Mouse (Mus musculus): ENCODE results near the gene Zscan22.
"Not testable (repeated sequence)": the region's sequence is repeated elsewhere in the genome, so short reads cannot be mapped to it uniquely, and the experiment has no call there.

The Zscan22 gene

DNA sequence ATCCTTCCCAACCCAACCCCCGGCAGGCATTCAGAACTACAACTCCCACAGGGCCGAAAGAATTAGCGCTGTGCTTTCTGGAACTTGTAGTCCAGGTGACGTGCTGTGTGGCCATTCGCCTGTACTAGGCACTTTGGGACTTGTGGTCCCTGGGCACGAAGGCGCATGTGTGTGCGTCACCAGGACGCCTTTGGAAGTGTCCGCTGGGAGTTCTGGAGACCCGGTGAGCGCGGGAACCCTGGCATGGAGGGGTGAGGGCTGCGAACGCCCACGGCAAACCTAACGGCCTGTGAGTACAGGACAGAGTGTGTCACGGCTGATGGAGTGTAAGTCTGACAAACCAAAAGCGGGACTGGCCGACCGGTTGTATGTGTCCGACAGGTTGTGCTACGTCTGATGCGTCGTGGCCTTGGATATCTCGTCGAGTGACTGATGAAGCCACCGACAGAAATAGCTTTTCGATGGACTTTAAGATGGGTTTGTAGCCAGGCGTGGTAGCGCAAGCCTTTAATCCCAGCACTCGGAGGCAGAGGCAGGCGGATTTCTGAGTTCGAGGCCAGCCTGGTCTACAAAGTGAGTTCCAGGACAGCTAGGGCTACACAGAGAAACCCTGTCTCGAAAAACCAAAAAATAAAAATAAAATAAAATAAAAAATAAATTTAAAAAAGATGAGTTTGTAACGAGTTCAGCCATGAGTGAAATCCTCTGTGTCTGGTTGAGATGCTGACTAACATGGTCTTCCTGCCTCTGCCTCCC lies at the start of gene Zscan22:
Gene Zscan22 (plus strand): TSS at position 161 of the 756 bp plus-strand sequence.
- CTCF ChIA-PET, result interaction anchor here (0.6 kb wide), 1 partner anchor 112 kb away, joined by 3 read pairs; the partner anchor contains the start of gene Zbtb45

DNA sequence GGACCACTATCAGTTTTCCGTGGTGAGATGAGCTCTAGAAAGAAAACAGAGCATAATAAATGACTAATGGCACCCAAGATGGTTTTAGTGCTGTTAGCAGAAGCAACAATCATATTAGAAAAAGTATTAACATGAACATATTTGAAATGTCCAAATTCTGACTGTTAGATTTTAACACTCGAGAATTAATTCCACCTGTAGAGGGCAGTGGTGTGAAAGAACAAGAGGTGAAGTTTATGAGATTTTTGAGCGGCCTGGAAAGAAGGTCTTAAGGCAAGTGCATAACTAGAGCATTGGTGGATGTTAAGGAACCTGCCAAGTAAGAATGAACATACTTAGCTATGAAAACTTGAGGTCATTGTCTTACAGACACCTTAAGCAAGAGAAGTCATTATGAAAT lies 23.3 kb upstream of the Zscan22 start:
- CTCF ChIA-PET, result no interaction called here

DNA sequence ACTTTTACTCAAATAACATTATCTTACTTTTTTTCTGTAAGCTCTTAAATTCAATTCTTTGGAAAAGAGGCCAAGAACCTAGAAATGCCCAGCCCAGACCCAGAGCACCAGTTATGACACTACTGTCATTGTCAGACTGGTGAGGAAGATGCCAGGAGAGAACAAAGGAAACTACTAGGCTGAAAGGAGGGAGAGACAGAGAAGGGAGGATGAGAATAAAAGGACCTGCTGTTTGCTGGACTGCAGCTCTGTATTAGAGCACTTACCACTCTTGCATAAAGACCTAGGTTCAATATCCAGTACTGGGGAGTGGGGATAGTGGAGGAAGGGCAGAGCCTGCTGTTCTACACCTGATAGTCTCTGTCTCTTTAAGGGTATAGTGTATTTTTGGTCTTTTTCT lies 17.6 kb upstream of the Zscan22 start:
- CTCF ChIA-PET, result no interaction called here

DNA sequence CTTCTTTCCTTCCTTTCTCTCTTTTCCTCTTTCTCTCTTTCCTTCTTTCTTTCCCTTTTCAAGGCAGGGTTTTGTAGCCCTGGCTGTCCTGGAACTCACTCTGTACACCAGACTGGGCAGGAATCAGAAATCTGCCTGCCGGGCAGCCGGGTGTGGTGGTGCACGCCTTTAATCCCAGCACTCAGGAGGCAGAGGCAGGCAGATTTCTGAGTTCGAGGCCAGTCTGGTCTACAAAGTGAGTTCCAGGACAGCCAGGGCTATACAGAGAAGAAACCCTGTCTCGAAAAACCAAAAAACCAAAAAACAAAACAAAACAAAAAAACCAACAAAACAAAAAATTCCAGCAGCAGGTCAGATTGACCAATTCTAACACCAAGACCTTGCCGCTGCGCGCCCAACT lies 17.1 kb upstream of the Zscan22 start:
- CTCF ChIA-PET, result not testable (repeated sequence)

DNA sequence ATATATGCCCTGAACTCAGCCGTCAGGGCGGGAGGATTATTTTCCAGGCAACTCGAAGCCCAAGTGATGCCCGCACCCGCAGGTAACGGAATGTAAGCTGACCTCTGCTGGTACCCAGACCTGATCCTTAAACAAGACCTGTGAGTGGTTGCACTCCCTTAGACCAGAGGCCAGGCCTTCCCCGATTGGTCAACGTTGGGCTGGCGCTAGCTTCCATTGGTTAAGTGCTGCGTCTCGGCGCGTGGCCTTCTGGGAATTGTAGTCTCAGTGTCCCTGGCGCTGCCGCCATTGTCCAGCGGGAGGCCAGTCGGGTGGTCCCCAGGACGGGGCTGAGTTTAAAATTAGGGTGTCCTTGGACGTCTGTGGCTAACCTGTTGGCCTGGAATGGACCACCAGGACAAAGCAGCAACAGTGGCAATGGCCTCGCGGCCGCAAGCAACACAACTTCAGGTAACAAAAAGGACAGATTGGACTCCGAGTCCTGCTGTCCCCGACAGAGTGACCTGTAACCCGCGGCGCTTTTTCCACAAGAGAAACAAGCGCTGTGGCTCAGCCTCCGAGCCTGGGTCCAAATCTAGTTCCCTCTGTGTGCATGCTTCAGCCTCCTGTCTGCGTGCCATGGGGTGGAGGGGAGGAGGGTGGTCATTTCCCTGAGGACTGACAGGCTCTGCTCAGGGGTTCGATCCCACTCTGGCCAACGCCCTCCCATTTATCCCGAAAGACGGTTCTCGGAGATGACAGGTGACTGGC lies 16.5 kb upstream of the Zscan22 start, which contains the start of gene Zfp128:
Gene Zfp128 (plus strand): TSS at position 267 of the 750 bp plus-strand sequence.
- CTCF ChIA-PET, result no interaction called here

DNA sequence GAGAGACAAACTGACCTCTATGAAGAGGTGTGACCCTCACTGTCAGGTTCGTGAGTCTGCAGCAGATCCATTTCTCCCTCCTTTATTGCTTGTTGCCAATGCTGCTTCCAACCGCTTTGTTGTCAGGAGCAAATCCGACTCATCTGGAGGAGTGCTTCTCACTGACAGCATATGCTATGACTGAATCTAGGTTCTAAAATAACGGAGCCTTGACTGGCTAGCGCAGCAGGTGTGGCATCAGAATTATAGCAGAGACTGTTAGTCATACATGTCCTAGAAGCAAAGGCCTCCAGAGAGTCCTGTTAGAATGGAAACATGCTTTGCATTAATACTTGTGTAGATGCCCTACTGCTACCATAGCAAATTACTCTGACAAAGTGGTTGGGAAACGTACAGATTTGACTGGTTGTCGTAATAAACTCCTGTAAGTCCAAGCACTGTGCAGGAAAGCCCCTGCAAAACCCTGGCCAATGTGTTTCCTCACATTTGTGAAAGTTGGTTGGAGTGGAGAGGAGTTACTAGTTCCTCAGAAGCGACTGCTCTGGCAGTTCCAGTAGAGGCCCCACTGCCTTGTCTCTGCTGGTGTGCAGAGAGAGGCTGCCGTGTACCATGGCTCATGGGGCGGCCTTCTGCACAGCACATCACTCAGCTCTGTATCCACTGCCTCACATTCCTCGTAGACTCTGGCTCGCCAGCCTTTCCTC lies 10.9 kb upstream of the Zscan22 start:
- CTCF ChIA-PET, result no interaction called here

DNA sequence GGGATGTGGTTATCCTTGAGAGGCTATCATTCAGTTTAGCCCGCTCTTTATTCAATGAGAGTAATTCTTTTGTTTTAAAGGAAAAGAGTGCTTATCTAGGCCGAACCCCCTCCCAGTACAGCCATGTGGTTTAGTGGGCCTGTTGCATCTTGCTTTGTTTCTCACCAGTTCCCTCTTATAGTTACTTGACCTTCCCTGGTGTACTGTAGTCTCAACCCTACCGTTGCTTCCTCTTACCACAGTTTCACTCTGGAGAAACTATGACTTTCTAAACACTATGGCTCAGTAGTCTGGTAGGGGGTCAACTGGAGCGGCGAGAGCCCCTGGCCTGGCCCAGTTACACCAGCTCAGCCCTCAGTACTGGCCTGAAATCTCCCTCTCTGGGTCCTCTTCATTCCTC lies 10.0 kb upstream of the Zscan22 start:
- CTCF ChIA-PET, result no interaction called here

DNA sequence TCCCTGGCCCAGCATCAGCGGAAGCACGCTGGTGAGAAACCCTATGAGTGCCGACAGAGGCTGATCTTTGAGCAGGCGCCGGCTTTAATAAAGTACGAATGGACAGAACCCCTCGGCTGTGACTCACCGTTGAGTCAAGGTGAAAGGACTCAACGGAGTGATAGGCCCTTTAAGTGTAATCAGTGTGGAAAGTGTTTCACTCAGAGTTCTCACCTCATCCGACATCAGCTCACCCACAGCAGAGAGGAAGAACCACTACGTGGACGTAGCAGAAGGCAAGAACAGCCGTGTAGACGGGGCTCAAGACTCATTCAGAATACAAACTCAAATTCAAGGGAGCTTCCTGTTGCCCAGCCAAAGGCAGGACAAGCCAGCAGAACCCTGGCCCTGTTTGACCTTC lies 6.7 kb upstream of the Zscan22 start:
- CTCF ChIA-PET, result no interaction called here

DNA sequence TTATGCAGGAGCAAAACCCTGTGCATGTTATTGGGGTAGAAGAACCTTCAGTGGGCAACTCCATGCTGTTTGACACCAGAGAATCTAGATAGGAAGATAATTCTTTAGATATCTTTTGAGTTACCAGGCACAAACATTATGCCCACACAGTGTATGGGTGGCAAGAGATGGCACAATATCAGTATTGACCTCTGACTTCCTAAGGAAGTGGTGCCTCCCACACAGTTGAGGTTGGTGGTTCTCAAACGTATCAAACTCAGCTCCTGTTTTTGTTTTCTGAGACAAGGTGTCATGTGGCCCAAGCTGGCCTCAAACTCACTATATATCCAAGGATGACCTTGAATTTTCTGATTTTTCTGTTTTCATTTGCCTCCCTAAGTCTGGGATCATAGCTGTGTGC lies 6.3 kb upstream of the Zscan22 start:
- CTCF ChIA-PET, result no interaction called here

DNA sequence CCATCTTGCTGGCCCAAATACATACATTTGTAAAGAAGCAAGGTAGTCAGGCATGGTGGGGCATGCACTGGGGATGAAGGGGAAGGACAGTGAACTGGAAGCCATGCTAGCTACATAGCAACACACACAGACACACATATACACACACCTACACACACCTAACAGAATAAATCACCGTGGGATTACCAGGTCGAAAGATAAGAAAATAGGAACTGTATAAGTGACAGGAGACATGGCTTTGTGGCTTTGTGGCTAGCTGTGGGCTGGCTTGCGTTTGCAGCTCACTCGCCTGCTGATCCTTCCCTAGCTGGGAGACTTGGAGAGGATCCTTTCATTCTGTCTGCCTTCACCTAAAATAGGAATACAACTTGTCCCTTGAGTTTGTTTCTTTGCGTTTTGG lies 3.9 kb downstream of the Zscan22 start:
- CTCF ChIA-PET, result no interaction called here

DNA sequence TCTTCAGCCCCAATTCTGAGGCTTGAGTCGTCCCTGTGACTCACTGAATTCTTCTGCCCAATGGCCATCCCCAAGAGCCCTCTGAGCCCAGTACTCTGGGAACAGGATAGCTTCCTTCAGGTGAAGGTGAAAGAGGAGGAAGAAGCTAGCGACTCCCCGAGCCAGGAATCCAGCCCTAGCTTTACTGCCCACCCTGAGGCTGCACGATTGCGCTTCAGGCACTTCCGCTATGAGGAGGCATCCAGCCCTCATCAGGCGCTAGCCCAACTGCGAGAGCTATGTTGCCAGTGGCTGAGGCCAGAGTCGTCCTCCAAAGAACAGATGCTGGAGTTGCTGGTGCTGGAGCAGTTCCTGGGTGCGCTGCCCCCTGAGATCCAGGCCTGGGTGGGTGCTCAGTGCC lies 6.0 kb downstream of the Zscan22 start:
- CTCF ChIA-PET, result no interaction called here

DNA sequence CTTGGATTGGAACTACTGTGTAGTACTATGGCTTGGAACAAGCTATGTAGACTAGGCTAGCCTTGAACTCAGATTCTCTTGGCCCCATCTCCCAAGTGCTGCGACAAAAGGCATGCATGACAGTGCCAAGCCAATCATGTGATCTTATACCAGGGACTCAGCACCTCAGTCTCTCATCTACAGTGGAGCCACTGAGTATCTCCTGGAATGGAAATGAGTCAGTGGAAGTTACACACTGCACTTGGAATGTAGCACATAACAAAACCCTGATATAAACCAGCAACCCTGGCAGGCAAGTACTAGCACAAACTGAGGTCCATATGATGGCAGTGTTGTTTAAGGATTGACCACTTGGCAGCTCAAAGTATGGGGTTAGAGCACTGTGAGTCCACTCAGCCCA lies 7.5 kb downstream of the Zscan22 start:
- CTCF ChIA-PET, result no interaction called here

DNA sequence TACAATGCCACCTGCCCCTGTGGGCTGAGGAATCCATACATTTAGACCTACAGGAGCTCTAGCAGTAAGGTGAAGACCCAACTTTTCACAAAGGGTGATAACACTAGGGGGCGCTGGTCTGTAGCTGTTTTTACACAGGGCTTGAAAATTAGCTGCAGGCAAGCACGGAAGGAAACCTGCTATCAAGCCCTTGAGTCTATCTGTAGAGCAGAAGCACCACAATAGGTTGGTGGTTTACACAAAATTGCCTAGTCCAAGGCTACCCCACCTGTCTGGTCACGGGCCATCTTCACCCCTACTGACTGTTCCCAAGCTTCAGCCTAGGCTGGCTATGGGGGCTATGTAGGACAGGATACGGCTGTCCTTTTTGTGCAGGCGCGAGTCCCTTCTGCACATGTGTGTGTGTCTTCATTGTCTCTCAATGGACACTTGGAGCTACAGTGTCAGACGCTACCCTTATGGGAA lies 11.9 kb downstream of the Zscan22 start:
- CTCF ChIA-PET, result interaction anchor here (1.0 kb wide), 1 partner anchor 13 kb away, joined by 3 read pairs; no protein-coding TSS in a partner anchor

DNA sequence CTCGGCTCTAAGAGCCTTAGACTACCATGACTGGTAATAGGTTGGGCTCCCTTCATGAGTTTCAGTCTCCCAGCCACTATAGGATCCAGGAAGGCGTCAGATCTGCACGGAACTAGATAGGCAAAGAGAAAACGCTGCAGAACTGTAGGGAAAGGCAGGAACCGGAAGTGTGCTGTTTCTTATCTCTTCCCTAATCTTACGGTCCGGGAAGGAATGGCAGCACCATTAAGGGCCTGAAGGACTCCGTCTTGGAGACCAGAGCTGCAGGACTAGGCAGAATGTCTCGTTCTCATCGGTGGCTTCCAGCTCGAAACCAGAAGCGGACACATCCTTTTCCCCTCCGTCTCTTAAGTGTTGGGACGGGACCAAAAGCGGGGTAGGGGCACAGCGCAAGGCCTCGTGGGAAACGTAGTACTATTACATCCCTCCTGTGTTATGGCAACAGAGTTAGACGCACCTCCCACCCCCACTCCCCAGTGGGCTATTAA lies 12.6 kb downstream of the Zscan22 start:
- CTCF ChIA-PET, result interaction anchor here (1.0 kb wide), 1 partner anchor 13 kb away, joined by 3 read pairs; no protein-coding TSS in a partner anchor

DNA sequence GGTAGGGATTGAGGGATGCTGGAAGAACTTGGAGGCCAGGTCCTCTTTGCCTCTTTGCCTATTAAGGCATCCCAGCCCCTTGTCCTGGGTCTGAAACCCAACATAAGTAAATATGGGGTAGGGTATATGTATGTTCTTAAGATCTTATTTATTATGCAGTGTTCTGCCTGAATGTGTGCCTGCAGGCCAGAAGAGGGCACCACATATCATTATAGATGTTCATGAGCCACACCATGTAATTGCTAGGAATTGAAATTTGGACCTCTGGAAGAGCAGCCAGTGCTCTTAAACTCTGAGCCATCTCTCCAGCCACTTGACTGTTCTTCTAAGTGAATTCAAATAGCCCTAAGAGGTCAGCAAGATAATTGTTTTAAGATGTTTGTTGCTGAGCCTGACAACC lies 15.9 kb downstream of the Zscan22 start:
- CTCF ChIA-PET, result no interaction called here

DNA sequence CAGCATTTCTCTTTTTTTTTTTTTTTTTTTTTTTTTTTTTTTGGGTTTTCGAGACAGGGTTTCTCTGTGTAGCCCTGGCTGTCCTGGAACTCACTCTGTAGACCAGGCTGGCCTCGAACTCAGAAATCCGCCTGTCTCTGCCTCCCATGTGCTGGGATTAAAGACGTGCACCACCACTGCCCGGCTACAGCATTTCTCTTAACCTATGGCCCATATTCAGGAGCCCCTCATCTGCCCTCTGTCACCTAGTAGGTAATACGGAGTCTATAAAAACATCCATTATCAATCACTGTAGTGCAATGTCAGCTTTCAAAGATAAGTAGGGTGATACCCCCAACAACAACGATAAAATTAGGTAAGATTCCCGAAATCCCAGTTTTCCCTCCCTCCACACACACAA lies 22.9 kb downstream of the Zscan22 start:
- CTCF ChIA-PET, result not testable (repeated sequence)

DNA sequence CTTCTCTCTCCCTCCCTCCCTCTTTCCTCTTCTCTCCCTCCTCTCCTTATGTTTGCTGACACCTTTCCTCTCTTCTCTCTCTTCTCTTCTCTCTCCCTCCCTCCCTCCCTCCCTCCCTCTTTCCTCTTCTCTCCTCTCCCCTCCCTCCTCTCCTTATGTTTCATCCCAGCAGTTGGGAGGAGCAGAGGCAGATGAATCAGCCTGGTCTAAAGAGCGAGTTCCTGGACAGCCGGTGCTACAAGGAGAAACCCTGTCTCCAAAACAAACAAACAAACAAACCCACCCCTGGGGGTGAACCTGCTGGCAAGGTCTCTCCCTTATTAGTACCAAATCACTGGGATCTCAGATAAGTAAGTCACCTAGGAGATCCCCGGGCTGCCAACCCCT lies 23.7 kb downstream of the Zscan22 start:
- CTCF ChIA-PET, result no interaction called here

DNA sequence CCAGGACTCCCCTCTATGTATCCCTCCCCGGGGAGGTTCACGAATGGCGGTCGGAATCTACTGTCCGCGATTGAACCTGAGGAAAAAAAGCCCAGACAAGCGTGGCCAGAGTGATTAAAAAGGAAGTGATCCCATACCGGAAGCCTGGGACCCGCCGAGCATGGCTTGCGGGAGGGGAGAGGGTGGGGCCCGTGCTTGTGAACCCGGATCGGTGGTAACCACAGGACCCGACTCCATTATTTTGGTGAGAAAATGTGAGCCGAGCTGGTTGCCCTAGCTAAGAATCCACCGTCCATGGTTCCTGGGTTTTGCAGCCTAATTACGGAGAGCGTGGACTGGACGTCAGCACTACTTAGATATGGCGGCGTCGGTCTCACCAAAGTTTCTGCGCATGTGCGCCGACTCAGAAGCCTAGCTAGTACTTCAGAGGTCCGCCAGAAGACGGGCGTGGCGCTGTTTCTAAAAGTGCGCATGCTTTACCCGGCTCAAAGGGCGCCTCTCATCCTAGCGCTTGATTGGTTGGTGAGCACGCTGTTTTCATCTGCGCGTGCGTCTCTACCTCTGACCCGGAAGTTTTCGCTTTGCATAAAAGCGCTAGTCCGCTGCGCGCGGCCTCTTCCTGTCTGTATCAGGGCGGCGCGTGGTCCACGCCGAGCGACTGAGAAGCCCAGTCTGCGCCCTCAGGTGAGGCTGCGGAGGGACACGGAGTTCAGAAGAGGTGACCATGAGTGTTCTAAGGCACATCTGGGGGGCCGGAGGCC lies 24.3 kb downstream of the Zscan22 start, which contains the start of gene Rps5:
Gene Rps5 (plus strand): TSS at position 586 of the 761 bp plus-strand sequence.
- CTCF ChIA-PET, result interaction anchor here (0.6 kb wide), 1 partner anchor 43 kb away, joined by 3 read pairs; no protein-coding TSS in a partner anchor

DNA sequence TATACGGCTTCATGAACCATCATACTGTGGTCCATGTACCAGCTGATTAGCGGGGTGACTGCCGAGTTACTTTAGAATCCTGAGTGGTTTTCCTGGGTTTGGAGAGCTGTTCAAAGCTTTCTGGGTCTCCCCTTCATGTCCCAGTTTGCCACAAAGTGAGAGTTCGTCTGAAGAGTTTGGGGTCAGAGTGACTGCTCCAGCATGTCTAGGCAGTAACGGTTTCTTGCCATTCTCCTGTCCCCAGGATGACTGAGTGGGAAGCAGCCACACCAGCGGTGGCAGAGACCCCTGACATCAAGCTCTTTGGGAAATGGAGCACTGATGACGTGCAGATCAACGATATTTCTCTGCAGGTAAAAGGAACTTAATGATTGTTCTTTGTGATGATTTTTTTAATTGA lies 25.1 kb downstream of the Zscan22 start:
- CTCF ChIA-PET, result interaction anchor here (0.6 to 0.9 kb wide), 2 partner anchors 13 to 44 kb away, joined by 3 read pairs; no protein-coding TSS in a partner anchor

DNA sequence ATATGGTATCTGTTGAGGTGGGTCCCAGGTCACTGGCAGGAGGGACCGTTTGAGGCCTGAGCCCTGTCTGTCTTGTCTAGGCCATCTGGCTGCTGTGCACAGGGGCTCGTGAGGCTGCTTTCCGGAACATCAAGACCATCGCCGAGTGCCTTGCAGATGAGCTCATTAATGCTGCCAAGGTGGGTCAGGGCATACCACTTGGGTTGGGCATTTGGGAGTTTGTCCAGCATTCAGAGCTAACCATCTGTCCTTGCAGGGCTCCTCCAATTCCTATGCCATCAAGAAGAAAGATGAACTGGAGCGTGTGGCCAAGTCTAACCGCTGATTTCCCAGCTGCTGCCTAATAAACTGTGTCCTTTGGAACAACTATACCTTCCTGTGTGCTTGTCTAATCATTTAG lies 28.7 kb downstream of the Zscan22 start:
- CTCF ChIA-PET, result no interaction called here

DNA sequence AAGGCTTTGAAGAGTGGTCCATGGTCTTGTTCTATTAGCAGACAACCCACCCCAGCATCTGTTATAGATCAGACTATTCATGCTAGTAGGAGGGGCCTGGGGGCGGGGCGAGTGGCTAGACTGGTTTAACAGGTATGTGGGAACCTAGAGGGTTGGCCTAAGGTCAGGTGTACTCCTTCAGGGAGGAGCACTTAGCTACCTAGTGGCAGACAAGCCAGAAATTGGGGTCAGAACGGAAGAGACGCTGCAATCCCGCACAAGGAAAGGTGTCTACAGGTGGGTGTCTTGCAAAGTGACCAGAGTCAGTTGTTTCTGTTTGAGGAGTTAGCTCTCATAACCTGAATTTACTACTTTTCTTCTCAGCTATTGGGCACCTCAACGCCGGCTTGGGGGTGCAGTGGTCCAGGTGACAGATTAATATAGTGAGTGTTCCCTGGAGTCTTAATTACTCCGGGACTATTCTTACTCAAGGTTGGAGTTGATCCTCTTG lies 29.6 kb downstream of the Zscan22 start, which contains the start of gene Rnf225:
Gene Rnf225 (plus strand): TSS at position 226 of the 490 bp plus-strand sequence.
- CTCF ChIA-PET, result no interaction called here
